Mouse (Mus musculus) common myeloid progenitor, adult 5-6 weeks (primary cell): Measurements from ENCODE around the gene Syt8. TPM values are rescaled to one million over a fixed set of nuclear protein-coding genes. Genes with fewer than 3 reads are reported as not detected.
A peak's percentile ranks its signal among the peaks of the same experiment; 100 is the strongest.

Experiments
- ATAC-seq: replicated peaks from 2 replicates; pipeline ENCODE4 v1.8.0; 2016; ENCODE audit warnings: low read depth, mild to moderate bottlenecking, moderate TSS enrichment, inconsistent platforms; ENCODE audit not compliant: poor library complexity, severe bottlenecking
- total RNA-seq: library from RNA; stranded (forward); fragments of 200-1000, 187-1606 nt; gene quantifications from 2 replicates; pipeline ENCODE4 v1.2.3, GENCODE M21; 2017

Syt8 gene
- total RNA-seq, 1 experiment from 2014 or later = not detected

GRCm38 (mm10) chr7:142471884-142472570 lies 37.4 kb downstream of the Syt8 start:
- ATAC-seq = peak; percentile 67

GRCm38 (mm10) chr7:142472936-142473335 lies 38.3 kb downstream of the Syt8 start:
- ATAC-seq = no peak

DNA sequence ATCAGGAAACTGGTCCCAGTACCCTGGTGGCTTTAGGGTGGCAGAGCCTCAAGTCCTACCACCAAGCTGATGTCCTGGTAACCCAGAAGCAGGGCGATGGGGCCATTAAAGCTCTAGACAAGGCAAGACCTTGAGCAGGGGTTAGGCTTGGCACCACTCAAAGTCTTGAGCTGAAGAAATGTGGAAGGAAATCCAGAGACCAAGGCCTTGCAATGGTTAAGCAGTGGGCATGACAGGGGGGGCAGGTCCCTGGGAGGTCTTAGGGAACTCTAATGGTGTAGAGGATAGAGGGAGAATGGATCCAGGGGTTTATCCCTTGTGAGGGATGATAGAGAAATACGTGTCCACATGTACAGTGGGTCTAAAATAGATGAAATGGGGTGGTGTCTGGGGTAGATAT lies 38.8 kb downstream of the Syt8 start:
- no peak for ATAC-seq

DNA sequence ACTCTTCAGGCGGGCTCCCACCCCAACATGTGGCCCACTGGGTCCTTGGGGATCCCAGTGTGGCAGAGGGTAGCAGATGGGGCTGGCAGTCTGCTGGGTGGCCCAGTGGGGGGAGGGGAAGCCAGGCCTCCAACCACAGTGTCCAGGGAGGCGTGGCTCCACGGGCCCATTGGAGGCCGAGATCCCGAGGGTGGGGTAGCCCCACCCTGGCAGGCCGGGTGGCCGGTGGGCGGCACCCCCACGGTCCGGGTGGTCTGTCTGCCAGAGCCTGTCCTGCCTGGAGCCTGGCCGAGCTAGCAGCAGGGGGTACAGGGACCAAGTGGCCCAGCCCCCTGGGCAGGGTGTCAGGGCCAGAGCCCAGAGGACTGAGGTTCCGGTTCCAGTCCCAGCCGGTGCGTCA lies 40.1 kb downstream of the Syt8 start:
- ATAC-seq = no peak

DNA sequence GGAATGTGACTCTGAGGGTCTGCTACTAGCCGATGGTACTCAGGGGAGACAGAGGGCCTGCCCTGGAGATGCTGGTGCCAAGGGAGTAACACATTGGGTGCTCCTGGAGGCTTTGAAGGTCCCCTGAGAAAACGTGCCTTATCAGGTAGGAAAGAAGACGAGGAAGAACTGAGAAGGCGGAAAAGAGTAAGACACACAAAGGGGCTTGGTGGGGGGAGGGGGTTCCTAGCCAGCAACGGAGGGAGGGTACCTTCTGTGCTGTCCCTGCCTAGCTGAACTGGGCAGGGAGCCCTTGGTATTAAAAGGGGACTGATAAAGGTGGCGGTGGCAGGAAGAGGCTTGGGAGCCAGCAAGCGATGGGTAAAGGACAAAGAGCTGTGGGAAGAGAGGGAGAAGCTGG lies 41.0 kb downstream of the Syt8 start:
- ATAC-seq = no peak

GRCm38 (mm10) chr7:142476271-142476670 lies 41.6 kb downstream of the Syt8 start:
- no peak for ATAC-seq

GRCm38 (mm10) chr7:142476795-142477452 lies 42.3 kb downstream of the Syt8 start:
- ATAC-seq = no peak

DNA sequence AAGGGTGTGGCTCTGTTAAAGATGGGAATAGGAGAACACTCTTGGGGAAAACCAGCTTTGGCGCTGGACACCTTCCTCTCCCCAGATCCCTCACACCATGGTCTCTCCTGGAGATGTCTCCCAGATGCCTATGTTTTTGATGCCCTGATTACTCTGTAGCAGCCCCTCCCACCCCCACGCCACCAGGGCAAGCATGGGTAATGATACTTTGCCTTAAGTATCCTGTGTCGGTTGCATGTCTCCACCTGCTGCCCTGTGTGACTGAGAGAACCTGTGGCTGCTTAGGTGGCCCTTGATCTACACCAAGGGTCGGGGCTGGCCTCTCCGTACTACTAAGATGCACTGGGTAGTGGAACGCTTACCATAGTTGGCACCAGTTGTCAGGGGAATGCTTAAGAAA lies 43.4 kb downstream of the Syt8 start:
- no peak for ATAC-seq

GRCm38 (mm10) chr7:142478574-142478973 lies 43.9 kb downstream of the Syt8 start:
- no peak for ATAC-seq

- no peak for ATAC-seq
Observed at GRCm38 (mm10) chr7:142479307-142479706, 44.7 kb downstream of the Syt8 start.

DNA sequence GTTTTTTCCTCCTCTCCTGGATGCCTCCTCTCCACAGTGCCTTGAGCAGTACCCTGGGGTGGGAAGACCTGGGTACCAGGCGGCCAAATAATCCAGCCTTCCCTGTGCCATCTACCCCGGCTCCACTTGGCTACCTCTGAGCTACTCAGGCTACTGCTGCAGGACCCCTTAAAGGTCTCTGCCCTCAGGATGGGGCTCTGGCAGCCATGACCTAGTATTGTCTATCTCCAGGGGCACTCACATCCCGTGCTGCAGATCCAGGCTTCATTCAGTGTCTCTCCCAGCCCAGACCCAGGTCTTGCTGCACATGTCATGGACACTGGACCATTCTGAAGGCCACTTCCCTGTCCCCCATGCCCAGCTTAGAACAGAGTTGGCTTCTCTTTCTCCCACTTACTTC lies 45.2 kb downstream of the Syt8 start:
- no peak for ATAC-seq

DNA sequence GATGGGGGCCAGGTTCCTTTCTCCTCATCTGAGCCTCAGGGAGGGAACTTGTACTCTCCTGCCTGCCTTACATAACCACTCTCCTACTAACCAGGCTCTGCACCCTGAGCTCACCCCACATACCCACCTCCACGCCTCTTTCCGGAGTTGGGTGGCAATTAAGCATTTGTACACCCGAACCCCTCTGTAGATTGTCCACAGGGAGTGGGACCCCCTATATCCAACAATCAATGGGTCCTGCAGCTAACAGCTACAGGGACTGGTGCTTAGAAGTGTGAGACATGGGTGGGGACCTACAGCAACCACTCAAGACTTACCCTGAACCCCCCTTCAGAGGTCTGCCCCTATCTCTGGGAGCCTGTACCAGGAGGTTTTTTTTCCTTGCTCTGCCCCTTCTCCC lies 46.0 kb downstream of the Syt8 start:
- no peak for ATAC-seq

DNA sequence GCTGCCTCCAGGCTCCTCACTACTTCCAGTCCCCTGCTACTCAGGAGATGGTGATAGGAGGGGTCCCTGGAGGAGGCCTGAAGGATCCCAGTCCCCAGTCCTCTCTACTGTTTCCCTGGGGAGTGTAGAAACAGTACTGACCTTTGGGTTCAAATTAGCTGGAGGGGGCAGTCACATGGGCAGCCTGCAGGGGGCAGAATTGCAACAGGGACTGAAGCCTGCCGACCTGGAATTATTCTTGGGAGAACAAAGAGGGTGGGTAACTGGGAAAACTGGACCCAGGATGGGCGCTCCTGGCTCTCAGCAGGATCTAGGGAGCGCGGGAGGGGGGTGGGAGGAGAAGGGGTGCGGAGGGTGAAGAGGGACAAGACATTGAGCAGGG lies 46.5 kb downstream of the Syt8 start:
- ATAC-seq = peak; percentile 51

GRCm38 (mm10) chr7:142481568-142482255 lies 47.1 kb downstream of the Syt8 start:
- ATAC-seq = peak; percentile 30; the same call in 1 of the 2 replicates

GRCm38 (mm10) chr7:142482256-142482609 lies 47.6 kb downstream of the Syt8 start:
- ATAC-seq = no peak

- no peak for ATAC-seq
Observed at GRCm38 (mm10) chr7:142483136-142483535, 48.5 kb downstream of the Syt8 start.

GRCm38 (mm10) chr7:142484780-142485179 lies 50.1 kb downstream of the Syt8 start:
- no peak for ATAC-seq

DNA sequence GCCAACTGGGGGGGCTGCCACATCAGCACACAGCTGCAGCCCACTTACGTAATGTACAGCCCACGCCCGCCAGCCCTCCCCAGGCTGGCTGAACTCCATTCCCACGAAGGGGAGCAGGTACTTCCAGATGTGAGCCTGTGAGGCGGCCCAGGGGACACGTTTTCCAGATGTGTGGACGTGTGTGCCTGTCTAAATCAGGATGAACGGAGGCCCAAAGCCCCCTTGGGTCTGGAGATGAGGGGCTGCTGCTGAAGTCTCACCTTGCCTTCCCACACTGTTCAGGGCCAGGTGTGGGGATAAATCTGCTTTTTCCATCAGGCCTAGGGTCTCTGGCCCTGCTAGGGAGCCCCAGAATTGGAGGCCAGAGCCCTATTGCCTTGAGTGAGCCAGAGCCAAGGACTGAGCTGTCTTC lies 52.1 kb downstream of the Syt8 start:
- no peak for ATAC-seq

- peak; percentile 52; the same call in 1 of the 2 replicates for ATAC-seq
Observed at GRCm38 (mm10) chr7:142487341-142487859, 52.8 kb downstream of the Syt8 start.

DNA sequence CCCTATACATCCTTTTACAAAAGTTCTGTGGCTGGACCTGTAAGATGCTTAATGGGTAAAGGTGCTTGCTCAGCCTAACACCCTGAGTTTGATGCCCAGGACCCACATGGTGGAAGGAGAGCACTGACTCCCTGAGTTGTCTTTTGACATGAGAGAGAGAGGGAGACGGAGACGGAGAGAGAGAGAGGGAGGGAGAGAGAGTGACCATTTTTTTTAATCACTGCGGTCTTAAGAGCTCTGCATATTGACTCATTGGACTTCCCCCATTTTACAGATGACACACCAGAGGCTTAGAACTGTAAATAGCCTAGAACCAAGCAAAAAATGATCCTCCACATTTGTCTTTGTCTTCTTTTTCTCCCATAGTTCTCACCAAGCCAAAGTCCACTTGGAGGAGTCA lies 53.4 kb downstream of the Syt8 start:
- no peak for ATAC-seq
